Mouse (Mus musculus): ENCODE measurements at regions not wholly inside any gene's neighbourhood (a gene's known extent, or its start where the extent isn't known, plus 50 kb on each side); places are given as distances from the start of the nearest gene placed in this dataset.

- peak; percentile 31 for DNase-seq
Observed at GRCm38 (mm10) chr5:148454200-148454599, 54.5 kb upstream of the Slc7a1 start.

GRCm38 (mm10) chr5:148453776-148454175, 54.1 kb upstream of the Slc7a1 start:
- DNase-seq: peak; percentile 75

GRCm38 (mm10) chr5:148452909-148453632, 53.4 kb upstream of the Slc7a1 start:
- DNase-seq: peak; percentile 32

- peak; percentile 60 for DNase-seq
Observed at GRCm38 (mm10) chr5:148451811-148452210, 52.1 kb upstream of the Slc7a1 start.

GRCm38 (mm10) chr5:148450924-148451323, 51.2 kb upstream of the Slc7a1 start:
- DNase-seq: peak; percentile 59

Measured in retina, postnatal 1 day (tissue).